15 mouse cellular contexts compared by ENCODE assay signal in genomic region chr12:85602811-85603210, GRCm38 (mm10). TPM values are rescaled to one million over a fixed set of nuclear protein-coding genes. Genes with fewer than 3 reads are reported as not detected.
DNase-seq lines count a peak whose midpoint lies in the region; ATAC-seq and TF ChIP-seq lines count a peak whose summit lies in the region.
"Had no signal": no experiment of that assay in that cellular context is flagged by ENCODE, and none has a peak within 500 bp of the region (broad histone marks: within the 10 kb centered on the region; RNA-seq: fewer than 3 reads in every experiment).

No protein-coding gene starts in this region.

- no peaks in the 10 kb centered on the region for H3K27me3 ChIP-seq in limb, embryonic 14.5 days (ENCODE audit: control insufficient read depth, insufficient read depth, low read length)
- H3K27me3 ChIP-seq: intestine, embryonic 15.5 days; neural tube, embryonic 13.5 days had no signal

- 74% methylated on average over 12 of the region's 12 CpGs for WGBS in limb, embryonic 14.5 days

- H3K9me3 ChIP-seq in limb, embryonic 14.5 days (ENCODE audit: control insufficient read depth, low read length): no peaks in the 10 kb centered on the region
- H3K9me3 ChIP-seq: intestine, embryonic 15.5 days; neural tube, embryonic 13.5 days had no signal

- H3K27ac ChIP-seq in gastrocnemius, adult 2 months: peak overlapping the region; percentile 97
- H3K27ac ChIP-seq in left cerebral cortex, adult 2 months: peak overlapping the region; percentile 96
- no peak overlapping the region for H3K27ac ChIP-seq in limb, embryonic 14.5 days (replicated peaks; ENCODE audit: low read depth, low read length)
- H3K27ac ChIP-seq: neural tube, embryonic 13.5 days had no signal

- intact Hi-C loops in gastrocnemius, adult 2 months (cut with DNase I): loop anchor here (5.0 kb wide), 1 partner anchor 39 kb away; no protein-coding TSS in a partner anchor
- intact Hi-C loops in left cerebral cortex, adult 2 months (cut with DNase I): no loop called here
- intact Hi-C loops in left cerebral cortex, postnatal 10 days (cut with DNase I): no loop called here
- intact Hi-C loops in heart, postnatal 10 days (cut with DNase I): no loop called here

- H3K4me3 ChIP-seq in gastrocnemius, adult 2 months: peak overlapping the region; percentile 97
- H3K4me3 ChIP-seq in left cerebral cortex, adult 2 months: peak overlapping the region; percentile 97
- H3K4me3 ChIP-seq in limb, embryonic 14.5 days (replicated peaks; ENCODE audit: low read length): peak overlapping the region; percentile 94; the same call in 1 of the 2 replicates
- H3K4me3 ChIP-seq: intestine, embryonic 15.5 days; neural tube, embryonic 13.5 days had no signal

- DNase-seq in gastrocnemius, adult 2 months: no peak
- DNase-seq in gastrocnemius, adult 8-10 months (ENCODE audit: low spot score in 2 of 2): no peak
- no peak for DNase-seq in left cerebral cortex, adult 2 months (ENCODE audit: extremely low spot score in 1 of 2, low spot score in 2 of 2)
- DNase-seq in left cerebral cortex, postnatal 10 days (ENCODE audit: extremely low spot score in 1 of 2, low spot score in 2 of 2): no peak
- peak; percentile 82 for DNase-seq in 416B (ENCODE audit: low read depth)
- no peak for DNase-seq in limb, embryonic 14.5 days (ENCODE audit: low spot score)
- DNase-seq in thymus, postnatal 0 days (ENCODE audit: low spot score): no peak
- DNase-seq in heart, postnatal 10 days: no peak
- DNase-seq: adrenal gland, postnatal 10 days; cerebellum, postnatal 14 days; gastrocnemius, postnatal 36 days; midbrain, embryonic 14.5 days had no signal

- ATAC-seq in limb, embryonic 14.5 days (ENCODE audit: low FRiP score, low read depth): no peak
- ATAC-seq: intestine, embryonic 15.5 days had no signal

- no peak for TF ChIP-seq POLR2A in limb, embryonic 14.5 days (IDR thresholded peaks at IDR 0.05; ENCODE audit: borderline replicate concordance, extremely low read depth, insufficient read depth, insufficient read length)

- TF ChIP-seq CTCF in gastrocnemius, adult 2 months (IDR thresholded peaks at IDR 0.05): no peak
- no peak for TF ChIP-seq CTCF in left cerebral cortex, adult 2 months (IDR thresholded peaks at IDR 0.05)

- no peak overlapping the region for H3K9ac ChIP-seq in limb, embryonic 14.5 days (ENCODE audit: low read depth, low read length, severe bottlenecking)
- H3K9ac ChIP-seq: intestine, embryonic 15.5 days; neural tube, embryonic 13.5 days had no signal

- peaks cover 15% of the 10 kb centered on the region for H3K36me3 ChIP-seq in limb, embryonic 14.5 days (ENCODE audit: control insufficient read depth, insufficient read depth, low read length)
- H3K36me3 ChIP-seq: G1E; intestine, embryonic 15.5 days; neural tube, embryonic 13.5 days had no signal

- H3K4me2 ChIP-seq in limb, embryonic 14.5 days (replicated peaks; ENCODE audit: low read depth, low read length, severe bottlenecking): peak overlapping the region; percentile 82

- H3K4me1 ChIP-seq in limb, embryonic 14.5 days (ENCODE audit: control insufficient read depth, insufficient read depth, low read length): peaks cover 29% of the 10 kb centered on the region

RNA-seq across cellular contexts. Expression of gene Jdp2, which starts 4.0 kb away (rescaled TPM):
- total RNA-seq in gastrocnemius, adult 2 months (2021): 1 to 10 TPM; 3.9 to 8.8 TPM
- total RNA-seq in gastrocnemius, adult 8-10 months (2022): 1 to 10 TPM; 3.0 to 4.5 (median 3.8) TPM
- 10 to 100 TPM; 81.5 to 95.1 TPM for total RNA-seq in left cerebral cortex, adult 2 months (2021)
- total RNA-seq in left cerebral cortex, postnatal 10 days (2021): 10 to 100 TPM; 28.2 to 39.7 TPM
- 37.7 and 43.9 TPM in 2 replicates for polyA plus RNA-seq in limb, embryonic 14.5 days (2012; rRNA removed)
- polyA plus RNA-seq in limb, embryonic 14.5 days (2014; fragmentation: Nextera tagmentation; extraction: Ambion mirVana): 3.2 and 3.8 TPM in 2 replicates
- polyA plus RNA-seq in thymus, postnatal 0 days (2015; fragmentation: Nextera tagmentation; extraction: Ambion mirVana): 0.34 and 0.57 TPM in 2 replicates
- 10 to 100 TPM; 12.6 to 20.2 TPM for total RNA-seq in heart, postnatal 10 days (2021)
- total RNA-seq: G1E had no signal
- polyA plus RNA-seq: G1E had no signal
